Mouse (Mus musculus): Measurements from ENCODE around the gene Snai1.
A peak's percentile ranks its signal among the peaks of the same experiment; 100 is the strongest.

Snai1 gene

DNA sequence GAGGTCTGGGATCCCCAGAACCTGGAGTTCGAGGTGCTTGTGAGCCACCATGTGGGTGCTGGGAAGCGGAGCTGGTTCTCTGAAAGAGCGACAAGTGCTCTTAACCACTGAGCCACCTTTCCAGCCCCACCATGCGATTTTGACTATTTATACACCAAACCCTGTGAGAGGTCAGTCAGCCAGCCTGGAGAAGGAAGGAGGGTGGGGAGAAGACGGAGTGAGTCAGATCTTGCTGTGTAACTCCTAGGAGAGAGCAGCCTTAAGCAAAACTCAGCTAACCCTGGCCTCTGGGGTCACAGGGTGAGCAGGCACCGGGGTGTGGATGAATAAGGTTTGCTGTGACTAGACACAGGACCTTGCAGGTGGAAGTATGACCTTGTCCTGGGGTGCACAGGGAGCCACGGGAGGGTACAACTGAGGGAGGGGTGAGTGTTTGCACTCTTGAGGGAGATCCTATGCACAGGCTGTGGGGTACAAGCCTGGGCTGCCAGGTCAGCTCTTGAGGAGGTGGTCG lies 12.4 kb downstream of the Snai1 start:
- no peak for DNase-seq (ENCODE audit: low spot score in 2 of 2)

DNA sequence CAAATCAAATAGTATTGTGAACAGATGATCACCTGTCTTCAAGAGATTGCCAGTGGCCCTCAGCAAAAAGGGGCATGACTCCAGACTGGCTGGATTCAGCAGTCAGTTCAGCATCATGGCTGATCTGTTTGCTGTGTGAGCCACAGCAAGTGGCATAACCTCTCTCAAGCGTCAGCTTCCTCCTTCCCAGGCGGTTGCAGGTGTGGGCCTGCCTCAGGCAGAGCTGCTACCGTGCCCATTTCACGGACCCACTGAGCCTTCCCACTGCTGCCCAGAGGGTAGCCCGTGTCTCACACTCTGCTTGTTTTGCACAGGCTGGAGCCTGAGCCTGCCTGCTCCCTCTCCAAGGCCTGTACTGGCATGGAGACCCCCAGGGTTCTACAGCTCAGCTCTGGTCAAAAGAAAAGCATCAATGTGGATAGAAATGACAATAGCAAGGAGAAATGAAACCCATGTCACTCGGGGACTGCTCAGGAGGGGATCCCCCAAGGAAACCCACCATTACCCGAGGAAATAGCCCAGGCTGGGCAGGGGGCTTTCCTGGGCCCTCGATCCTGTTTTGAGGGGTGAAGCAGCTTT lies 13.4 kb downstream of the Snai1 start:
- DNase-seq (ENCODE audit: low spot score in 2 of 2) = no peak

DNA sequence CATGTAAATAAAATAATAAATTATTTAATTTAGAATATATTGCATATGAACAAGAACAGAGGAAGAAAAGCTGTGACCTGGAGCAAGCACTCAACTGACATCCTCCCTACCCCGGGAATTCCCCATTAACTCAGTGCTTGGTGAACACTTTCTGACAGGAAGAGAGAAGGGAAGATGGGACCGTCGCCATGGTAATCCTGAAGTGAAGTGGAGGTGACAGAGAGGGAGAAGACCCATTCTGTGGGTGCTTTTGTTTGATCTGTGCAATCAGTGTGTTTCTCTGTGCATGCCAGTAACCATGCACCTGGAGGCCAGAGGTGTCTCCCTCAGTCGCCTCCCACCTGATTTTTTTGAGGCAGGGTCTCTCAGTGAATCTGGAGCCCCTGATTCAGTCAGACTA lies 14.3 kb downstream of the Snai1 start:
- DNase-seq (ENCODE audit: low spot score in 2 of 2) = no peak

- no peak for DNase-seq (ENCODE audit: low spot score in 2 of 2)
These were observed 15.0 kb downstream of the Snai1 start for GRCm38 (mm10) chr2:167552927-167553402.

GRCm38 (mm10) chr2:167555766-167556165 lies 17.8 kb downstream of the Snai1 start:
- DNase-seq (ENCODE audit: low spot score in 2 of 2) = no peak

DNA sequence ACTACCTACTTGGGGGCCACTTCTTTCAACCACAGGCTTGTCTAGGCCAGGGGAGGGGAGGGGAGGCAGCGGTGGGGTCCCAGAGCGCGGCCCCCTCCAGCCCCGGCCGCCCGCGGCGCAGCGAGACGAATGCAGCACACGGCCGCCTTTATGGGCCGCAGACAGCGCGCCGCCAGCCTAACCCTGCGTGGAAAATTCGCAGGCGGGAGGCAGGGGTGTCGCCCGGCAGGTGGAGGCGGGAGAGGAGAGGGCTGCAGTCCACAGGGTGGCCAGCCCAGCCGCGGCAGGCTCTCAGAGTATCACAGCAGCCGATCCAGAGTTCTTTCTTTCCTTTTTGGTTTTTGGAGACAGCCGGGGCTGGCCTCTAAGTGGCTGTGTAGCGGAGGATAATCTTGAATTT lies 21.4 kb downstream of the Snai1 start:
- DNase-seq (ENCODE audit: low spot score in 2 of 2) = no peak

DNA sequence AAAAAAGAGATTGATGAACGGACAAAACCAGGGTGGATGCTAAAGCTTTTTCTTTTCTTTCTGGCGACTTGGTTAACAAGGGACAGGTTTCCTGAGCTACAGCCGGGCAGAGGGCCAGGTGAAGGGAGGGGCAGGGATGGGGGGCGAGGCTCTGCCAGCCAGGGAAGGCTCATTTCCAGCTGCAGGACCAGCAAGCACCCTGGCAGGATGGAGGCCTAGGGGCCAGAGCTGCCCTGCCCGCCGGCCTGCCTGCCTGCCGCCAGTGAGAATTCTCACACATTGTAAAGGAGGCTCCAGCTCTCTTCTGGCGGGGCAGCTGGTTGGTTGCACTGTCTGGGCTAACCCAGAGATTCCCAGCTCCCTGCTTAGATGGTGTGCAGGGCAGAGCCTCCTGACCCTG lies 24.1 kb downstream of the Snai1 start:
- no peak for DNase-seq (ENCODE audit: low spot score in 2 of 2)

- DNase-seq (ENCODE audit: low spot score in 2 of 2) = no peak
These were observed 25.0 kb downstream of the Snai1 start for GRCm38 (mm10) chr2:167563035-167563434.

GRCm38 (mm10) chr2:167563703-167564102 lies 25.7 kb downstream of the Snai1 start:
- DNase-seq (ENCODE audit: low spot score in 2 of 2) = no peak

GRCm38 (mm10) chr2:167564551-167565311 lies 26.7 kb downstream of the Snai1 start:
- no peak for DNase-seq (ENCODE audit: low spot score in 2 of 2)

DNA sequence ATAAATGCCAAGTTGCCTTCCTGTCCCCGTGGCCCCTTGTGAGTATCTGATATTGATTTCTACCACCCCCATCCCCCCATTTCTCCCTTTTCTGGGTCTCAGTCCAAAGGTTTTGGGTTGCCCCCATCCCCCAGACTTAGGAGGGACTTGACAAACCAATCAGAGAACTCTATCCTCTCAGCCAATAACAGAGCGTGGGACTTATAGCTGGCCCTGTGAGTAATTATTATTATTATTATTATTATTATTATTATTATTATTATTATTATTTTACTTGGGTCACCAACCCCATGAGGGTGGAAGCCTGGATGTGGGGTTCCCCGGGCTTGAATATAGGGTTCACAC lies 27.3 kb downstream of the Snai1 start:
- DNase-seq (ENCODE audit: low spot score in 2 of 2) = no peak

DNA sequence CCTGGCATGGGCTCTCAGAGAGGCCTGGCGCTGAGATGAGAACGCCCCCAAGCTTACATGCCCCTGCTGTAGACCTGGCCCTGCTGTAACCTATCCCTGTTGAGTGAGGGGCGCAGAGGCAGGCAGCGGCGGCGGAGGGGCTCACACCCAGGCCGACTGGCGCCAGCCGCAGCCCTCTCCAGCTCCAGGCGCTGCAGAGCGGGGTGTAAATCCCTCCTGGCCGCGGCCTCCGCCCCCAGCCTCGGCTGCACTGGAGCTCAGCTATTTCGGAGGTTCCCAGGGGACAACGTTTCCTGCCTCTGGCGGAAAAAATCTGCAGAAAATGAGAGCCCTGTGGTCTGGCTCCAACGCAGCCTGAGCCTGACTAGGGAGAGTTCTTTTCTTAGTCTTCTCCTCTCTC lies 27.7 kb downstream of the Snai1 start:
- no peak for DNase-seq (ENCODE audit: low spot score in 2 of 2)

- no peak for DNase-seq (ENCODE audit: low spot score in 2 of 2)
These were observed 30.1 kb downstream of the Snai1 start for GRCm38 (mm10) chr2:167568112-167568511.

DNA sequence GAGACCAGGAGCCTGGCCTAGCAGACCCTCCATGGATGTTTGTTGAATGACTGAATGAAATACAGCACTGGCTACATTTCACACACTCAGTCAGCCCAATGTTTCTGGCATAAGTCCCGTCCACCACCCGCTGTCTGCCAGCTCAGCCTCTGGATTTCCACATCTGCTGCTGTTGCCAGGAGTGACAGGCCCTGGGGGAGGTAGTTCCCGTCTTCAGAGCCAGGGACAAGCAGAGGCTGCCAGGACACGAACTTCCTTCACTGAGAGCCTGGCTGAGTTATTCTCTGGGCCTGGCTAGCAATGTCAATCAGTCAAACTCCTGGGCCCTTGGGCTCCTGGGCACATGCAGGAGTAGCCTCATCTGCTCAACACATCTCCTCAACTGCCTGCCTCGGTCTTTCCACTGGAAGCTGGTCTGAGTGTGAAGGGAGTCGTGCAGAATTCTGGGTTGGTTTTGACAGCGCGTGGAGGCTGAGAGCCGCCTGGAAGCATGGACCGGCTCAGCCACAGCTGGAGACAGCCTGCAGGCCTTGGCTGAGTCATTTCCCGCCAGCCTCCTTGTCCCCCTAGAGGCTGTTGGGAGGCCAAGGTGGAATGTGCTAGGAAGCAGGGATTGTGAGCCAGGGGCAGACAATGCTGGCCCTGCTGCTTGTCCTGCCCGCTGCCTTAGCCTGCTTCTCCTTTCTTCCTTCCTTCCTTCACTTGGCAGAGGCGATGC lies 32.1 kb downstream of the Snai1 start:
- DNase-seq (ENCODE audit: low spot score in 2 of 2) = peak; percentile 13 to 27

DNA sequence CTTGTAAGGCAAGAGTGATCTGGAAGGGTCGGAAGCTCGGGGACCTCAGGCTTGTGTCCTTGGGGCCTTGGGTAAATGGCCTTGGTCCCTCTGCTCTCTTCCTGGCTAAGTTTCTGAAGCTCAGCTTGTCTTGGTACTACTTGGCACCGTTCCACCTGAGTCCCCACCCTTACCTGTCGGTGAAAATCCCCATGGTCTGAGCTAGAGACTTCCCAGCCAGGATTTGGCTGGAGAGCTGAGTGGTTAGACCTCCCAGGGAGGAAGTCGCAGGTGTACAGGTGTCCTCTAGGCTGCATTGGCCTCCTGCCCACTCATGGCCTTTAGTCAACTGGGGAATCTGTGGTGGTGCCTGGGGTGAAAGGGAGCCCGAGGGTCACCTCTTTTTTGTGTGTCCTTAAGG lies 32.8 kb downstream of the Snai1 start:
- no peak for DNase-seq (ENCODE audit: low spot score in 2 of 2)

- DNase-seq (ENCODE audit: low spot score in 2 of 2) = no peak
These were observed 33.6 kb downstream of the Snai1 start for GRCm38 (mm10) chr2:167571442-167572220.

DNA sequence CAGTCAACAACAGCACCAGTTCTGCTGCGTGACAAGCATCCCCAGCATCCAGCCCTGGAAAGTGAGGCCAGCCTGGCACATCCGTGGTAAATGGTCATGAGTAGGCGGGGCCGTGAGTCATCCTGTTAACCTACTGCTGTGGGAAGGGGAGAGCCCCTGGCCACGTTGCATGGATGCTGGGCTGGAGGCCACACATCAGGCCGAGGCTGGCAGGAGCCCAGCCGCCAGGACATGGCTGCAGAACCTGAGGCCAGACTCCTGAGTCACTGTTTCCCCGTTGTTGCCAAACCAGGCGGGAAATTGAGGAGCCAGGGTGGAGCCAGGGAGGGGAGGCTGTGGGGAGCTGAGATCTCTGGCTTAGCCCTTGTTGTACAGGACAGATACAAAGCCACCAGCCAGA lies 36.8 kb downstream of the Snai1 start:
- DNase-seq (ENCODE audit: low spot score in 2 of 2) = no peak

DNA sequence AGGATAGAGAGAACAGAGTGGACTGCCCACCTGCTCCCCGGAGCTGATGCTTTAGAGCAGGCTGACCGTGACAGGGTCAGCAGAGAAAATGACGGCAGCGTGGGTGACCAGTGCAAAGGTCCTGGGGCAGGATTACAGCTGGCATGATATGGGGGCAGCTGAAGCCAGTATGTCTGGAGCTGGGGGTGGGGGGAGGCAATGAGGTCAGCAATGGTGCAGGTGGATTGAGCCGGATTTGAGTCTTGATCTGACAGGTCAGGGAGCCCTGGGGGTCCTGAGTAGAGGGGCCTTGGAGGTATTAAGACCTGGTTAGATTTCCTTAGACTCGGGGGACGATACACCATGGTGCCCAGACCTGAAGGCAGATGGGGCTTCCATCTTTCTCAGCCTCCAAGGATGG lies 37.6 kb downstream of the Snai1 start:
- no peak for DNase-seq (ENCODE audit: low spot score in 2 of 2)

- no peak for DNase-seq (ENCODE audit: low spot score in 2 of 2)
These were observed 38.2 kb downstream of the Snai1 start for GRCm38 (mm10) chr2:167576121-167576620.

DNA sequence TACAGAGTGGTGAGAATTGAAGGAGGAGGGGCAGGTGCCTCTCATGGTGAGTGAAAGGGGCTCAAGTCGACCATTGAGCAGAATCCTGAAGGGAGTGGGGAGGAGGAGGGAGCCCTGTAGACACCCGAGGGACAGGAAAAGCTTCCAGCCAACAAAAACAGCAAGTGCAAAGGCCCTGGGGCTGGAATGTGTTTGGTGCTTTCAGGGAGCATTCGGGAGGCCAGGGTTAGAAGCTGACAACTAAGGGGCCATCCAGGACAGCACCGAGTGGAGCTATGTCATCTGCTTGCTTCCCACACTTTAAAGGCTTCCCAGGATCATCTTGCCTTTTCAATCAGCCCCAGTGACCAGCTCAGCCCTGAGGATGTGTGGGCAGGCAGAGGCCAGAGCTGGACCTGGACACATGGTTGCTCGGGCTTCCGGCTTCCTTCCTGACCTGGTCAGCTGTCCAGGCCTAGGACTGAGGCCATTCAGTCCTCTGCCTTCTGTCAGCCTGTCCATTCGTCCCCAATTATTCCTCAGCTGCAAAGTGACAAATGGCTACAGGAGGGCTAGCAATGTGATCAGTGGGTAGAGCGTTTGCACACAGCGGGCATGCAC lies 39.3 kb downstream of the Snai1 start:
- DNase-seq (ENCODE audit: low spot score in 2 of 2) = no peak

DNA sequence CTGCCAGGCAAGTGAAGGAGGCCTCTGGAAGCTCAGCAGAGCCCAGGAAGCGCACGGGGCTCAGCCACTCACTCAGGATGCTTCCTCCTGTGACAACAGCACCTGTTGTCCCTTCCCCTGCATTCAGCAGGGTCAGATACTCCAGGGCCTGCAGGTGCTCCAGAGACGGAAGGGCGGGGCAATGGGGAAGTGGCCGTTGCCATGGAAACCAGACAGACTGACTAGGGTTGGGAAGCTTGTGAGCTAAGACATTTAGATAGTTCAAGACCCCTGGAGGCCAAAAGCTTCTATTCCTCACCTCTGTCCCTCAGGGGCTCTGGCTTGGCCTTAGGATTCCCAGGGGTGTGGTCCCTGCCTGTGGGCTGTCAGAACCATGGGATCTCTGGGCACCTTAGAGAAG lies 40.5 kb downstream of the Snai1 start:
- no peak for DNase-seq (ENCODE audit: low spot score in 2 of 2)

All from frontal cortex, postnatal 14 days (tissue).